14 mouse cellular contexts compared by ENCODE assay signal in the genomic region with DNA sequence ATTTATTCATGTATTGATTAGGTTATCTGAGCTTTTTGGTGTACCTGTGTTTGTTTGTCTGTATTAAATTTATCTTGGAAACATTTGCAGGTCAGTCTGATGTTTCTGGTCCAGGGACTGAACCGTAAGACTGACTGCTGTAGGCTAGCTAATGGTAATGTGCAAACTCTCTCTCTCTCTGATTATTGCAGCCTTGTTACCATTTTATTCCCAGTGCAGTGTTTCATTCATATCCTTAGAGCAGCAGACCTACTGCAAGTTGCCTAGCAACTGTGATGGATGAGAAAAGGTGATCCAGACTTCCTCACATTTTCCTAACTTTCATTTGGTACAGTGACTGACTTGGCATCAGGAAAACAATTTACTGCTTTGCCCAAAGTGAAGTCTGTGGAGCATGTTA.
"Had no signal": no experiment of that assay in that cellular context is flagged by ENCODE, and none has a peak within 500 bp of the region (broad histone marks: within the 10 kb centered on the region; RNA-seq: fewer than 3 reads in every experiment).

No protein-coding gene starts in this region.

- H3K9ac ChIP-seq: limb, embryonic 15.5 days; liver, embryonic 12.5 days; lung, embryonic 14.5 days; midbrain, embryonic 12.5 days had no signal

- ATAC-seq: liver, embryonic 12.5 days had no signal

- H3K9me3 ChIP-seq: limb, embryonic 15.5 days; liver, embryonic 12.5 days; midbrain, embryonic 12.5 days had no signal

- H3K27ac ChIP-seq: kidney, postnatal 0 days; limb, embryonic 15.5 days; liver, embryonic 12.5 days; midbrain, embryonic 12.5 days had no signal

- H3K4me3 ChIP-seq: limb, embryonic 15.5 days; liver, embryonic 12.5 days; midbrain, embryonic 12.5 days had no signal

- H3K4me2 ChIP-seq: limb, embryonic 15.5 days; liver, embryonic 12.5 days; lung, embryonic 14.5 days; midbrain, embryonic 12.5 days had no signal

- DNase-seq: kidney, adult 2 months; kidney, postnatal 36 days; layer of hippocampus, adult 9-11 months; layer of hippocampus, postnatal 36 days; lung, embryonic 14.5 days; lung, postnatal 10 days; lung, postnatal 4 days; right cerebral cortex, adult 18-20 months; right cerebral cortex, postnatal 25 days; thymus, postnatal 36 days had no signal

- H3K27me3 ChIP-seq: limb, embryonic 15.5 days; liver, embryonic 12.5 days; midbrain, embryonic 12.5 days had no signal

- H3K36me3 ChIP-seq: limb, embryonic 15.5 days; liver, embryonic 12.5 days; midbrain, embryonic 12.5 days had no signal

- H3K4me1 ChIP-seq: limb, embryonic 15.5 days; liver, embryonic 12.5 days; midbrain, embryonic 12.5 days had no signal
